ENCODE assay signal across 8 mouse cellular contexts in the genomic region with DNA sequence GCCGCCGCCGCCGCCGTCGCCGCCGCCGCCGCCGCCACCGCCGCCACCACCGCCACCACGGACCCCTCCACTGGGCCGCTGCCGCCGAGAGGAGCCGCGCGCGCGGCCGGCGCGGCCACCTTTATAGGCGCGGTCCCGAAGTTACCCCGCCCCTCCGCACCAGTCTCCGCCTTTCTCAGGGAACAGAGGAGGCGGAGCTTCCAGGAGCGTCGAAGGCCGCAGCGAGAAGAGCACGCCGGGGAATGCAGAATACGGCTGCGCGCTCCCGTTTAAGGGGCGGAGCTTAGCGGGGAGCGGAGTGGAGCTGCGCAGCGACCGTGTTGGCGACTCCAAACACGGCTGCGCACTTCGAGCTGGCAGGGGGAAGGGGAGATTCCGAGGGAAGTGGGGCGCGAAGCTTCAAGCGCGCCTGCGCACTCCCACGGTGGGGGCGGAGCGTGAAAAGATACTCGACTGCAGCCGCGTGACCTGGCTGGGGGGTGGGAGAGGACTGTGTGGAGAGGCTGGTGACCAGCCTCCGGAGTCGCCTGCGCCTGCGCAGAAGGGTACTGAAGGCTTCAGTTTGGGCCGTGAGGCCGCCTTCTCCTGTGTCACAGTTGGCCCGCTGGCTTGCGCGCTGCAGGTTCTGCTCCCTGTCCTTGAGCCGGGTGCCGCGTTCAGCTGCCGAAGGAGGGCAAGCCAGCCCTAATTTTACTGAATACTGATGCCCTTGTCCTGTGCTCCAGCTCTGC. TPM values are rescaled to one million over a fixed set of nuclear protein-coding genes. Genes with fewer than 3 reads are reported as not detected.
DNase-seq lines count a peak whose midpoint lies in the region; ATAC-seq and TF ChIP-seq lines count a peak whose summit lies in the region.

No protein-coding gene starts in this region.

- peak overlapping the region; percentile 93 for H3K4me2 ChIP-seq in embryonic facial prominence, embryonic 14.5 days (ENCODE audit: low read depth, low read length)
- peak overlapping the region; percentile 87 for H3K4me2 ChIP-seq in limb, embryonic 14.5 days (replicated peaks; ENCODE audit: low read depth, low read length, severe bottlenecking)
- peak overlapping the region; percentile 88 for H3K4me2 ChIP-seq in midbrain, postnatal 0 days (ENCODE audit: low read depth, low read length, poor library complexity, severe bottlenecking)

- H3K36me3 ChIP-seq in embryonic facial prominence, embryonic 14.5 days (ENCODE audit: control insufficient read depth, insufficient read depth, low read length), result peaks cover 30% of the 10 kb centered on the region
- peaks cover 27% of the 10 kb centered on the region for H3K36me3 ChIP-seq in limb, embryonic 14.5 days (ENCODE audit: control insufficient read depth, insufficient read depth, low read length)
- peaks cover 13% of the 10 kb centered on the region for H3K36me3 ChIP-seq in midbrain, postnatal 0 days (ENCODE audit: insufficient read depth, low read length)

- H3K4me3 ChIP-seq in embryonic facial prominence, embryonic 14.5 days (ENCODE audit: low read depth, low read length), result peak overlapping the region; percentile 99
- peak overlapping the region; percentile 97 for H3K4me3 ChIP-seq in limb, embryonic 14.5 days (replicated peaks; ENCODE audit: low read length)
- peak overlapping the region; percentile 96 for H3K4me3 ChIP-seq in midbrain, postnatal 0 days (ENCODE audit: low read depth, low read length)

- TF ChIP-seq CTCF in midbrain, postnatal 0 days (IDR thresholded peaks at IDR 0.05), result no peak

- DNase-seq in 3T3-L1 (ENCODE audit: low read depth, low spot score), result peak; percentile 99
- DNase-seq in adrenal gland, postnatal 4 days (ENCODE audit: low spot score in 2 of 2), result peak; percentile 99
- peak; percentile 100 for DNase-seq in embryonic facial prominence, embryonic 14.5 days (ENCODE audit: low spot score)
- peak; percentile 99 for DNase-seq in heart, adult 8-10 months (ENCODE audit: low spot score)
- DNase-seq in kidney, adult 9 months, result peak; percentile 99
- DNase-seq in limb, embryonic 14.5 days (ENCODE audit: low spot score), result peak; percentile 99
- DNase-seq in midbrain, postnatal 0 days (ENCODE audit: low spot score), result peak; percentile 100
- DNase-seq in spleen, postnatal 14 days (ENCODE audit: low spot score in 2 of 2), result peak; percentile 97

- H3K9ac ChIP-seq in embryonic facial prominence, embryonic 14.5 days (ENCODE audit: low read depth, low read length), result peak overlapping the region; percentile 98
- H3K9ac ChIP-seq in limb, embryonic 14.5 days (ENCODE audit: low read depth, low read length, severe bottlenecking), result peak overlapping the region; percentile 92
- H3K9ac ChIP-seq in midbrain, postnatal 0 days (replicated peaks; ENCODE audit: low read length, poor library complexity, severe bottlenecking), result peak overlapping the region; percentile 98

- WGBS in embryonic facial prominence, embryonic 14.5 days, result under 1% methylated on average over 30 of the region's 78 CpGs
- 0% methylated on average over 44 of the region's 78 CpGs for WGBS in limb, embryonic 14.5 days
- WGBS in midbrain, postnatal 0 days, result under 1% methylated on average over 78 of the region's 78 CpGs

- no peaks in the 10 kb centered on the region for H3K9me3 ChIP-seq in embryonic facial prominence, embryonic 14.5 days (ENCODE audit: control insufficient read depth, low read length)
- H3K9me3 ChIP-seq in limb, embryonic 14.5 days (ENCODE audit: control insufficient read depth, low read length), result no peaks in the 10 kb centered on the region
- no peaks in the 10 kb centered on the region for H3K9me3 ChIP-seq in midbrain, postnatal 0 days (ENCODE audit: low read length)

- peak; percentile 99 for TF ChIP-seq POLR2A in limb, embryonic 14.5 days (IDR thresholded peaks at IDR 0.05; ENCODE audit: borderline replicate concordance, extremely low read depth, insufficient read depth, insufficient read length)

- peak overlapping the region; percentile 98 for H3K27ac ChIP-seq in embryonic facial prominence, embryonic 14.5 days (replicated peaks; ENCODE audit: low read depth, low read length)
- H3K27ac ChIP-seq in limb, embryonic 14.5 days (replicated peaks; ENCODE audit: low read depth, low read length), result peak overlapping the region; percentile 86
- H3K27ac ChIP-seq in midbrain, postnatal 0 days (ENCODE audit: low read depth, low read length), result peak overlapping the region; percentile 97

- H3K4me1 ChIP-seq in embryonic facial prominence, embryonic 14.5 days (ENCODE audit: control insufficient read depth, insufficient read depth, low read length), result peaks cover 41% of the 10 kb centered on the region
- peaks cover 48% of the 10 kb centered on the region for H3K4me1 ChIP-seq in limb, embryonic 14.5 days (ENCODE audit: control insufficient read depth, insufficient read depth, low read length)
- H3K4me1 ChIP-seq in midbrain, postnatal 0 days (ENCODE audit: insufficient read depth, low read length), result peaks cover 22% of the 10 kb centered on the region

- peak; percentile 94 for ATAC-seq in embryonic facial prominence, embryonic 14.5 days (ENCODE audit: low read depth)
- peak; percentile 93 for ATAC-seq in limb, embryonic 14.5 days (ENCODE audit: low FRiP score, low read depth)
- peak; percentile 93 for ATAC-seq in midbrain, postnatal 0 days (ENCODE audit: low FRiP score)

- H3K27me3 ChIP-seq in embryonic facial prominence, embryonic 14.5 days (replicated peaks; ENCODE audit: control insufficient read depth, insufficient read depth, low read length), result no peaks in the 10 kb centered on the region
- H3K27me3 ChIP-seq in limb, embryonic 14.5 days (ENCODE audit: control insufficient read depth, insufficient read depth, low read length), result no peaks in the 10 kb centered on the region
- H3K27me3 ChIP-seq in midbrain, postnatal 0 days (ENCODE audit: insufficient read depth, low read length), result no peaks in the 10 kb centered on the region

RNA-seq across cellular contexts. Expression of gene Mknk2, which starts 1.5 kb away (rescaled TPM):
- total RNA-seq in adrenal gland, postnatal 4 days (2021), result 100 to 1,000 TPM; 126 to 134 TPM
- polyA plus RNA-seq in embryonic facial prominence, embryonic 14.5 days (2014; fragmentation: Nextera tagmentation; extraction: Ambion mirVana), result 84.6 and 86.7 TPM in 2 replicates
- total RNA-seq in heart, adult 8-10 months (2022), result 100 to 1,000 TPM; 197 to 243 (median 216) TPM
- 108 and 147 TPM in 2 replicates for polyA plus RNA-seq in limb, embryonic 14.5 days (2012; rRNA removed)
- polyA plus RNA-seq in limb, embryonic 14.5 days (2014; fragmentation: Nextera tagmentation; extraction: Ambion mirVana), result 93.0 and 97.7 TPM in 2 replicates
- total RNA-seq in midbrain, postnatal 0 days (2014; rRNA removed), result 74.6 and 74.7 TPM in 2 replicates
- polyA plus RNA-seq in midbrain, postnatal 0 days (2015; fragmentation: Nextera tagmentation; extraction: Ambion mirVana), result 35.3 and 36.0 TPM in 2 replicates

RNA-seq across cellular contexts. Expression of gene Btbd2, which starts 19.5 kb away (rescaled TPM):
- 10 to 100 TPM; 72.0 to 76.3 TPM for total RNA-seq in adrenal gland, postnatal 4 days (2021)
- 71.6 and 81.2 TPM in 2 replicates for polyA plus RNA-seq in embryonic facial prominence, embryonic 14.5 days (2014; fragmentation: Nextera tagmentation; extraction: Ambion mirVana)
- total RNA-seq in heart, adult 8-10 months (2022), result 10 to 100 TPM; 44.0 to 52.5 (median 48.5) TPM
- polyA plus RNA-seq in limb, embryonic 14.5 days (2012; rRNA removed), result 87.8 and 122 TPM in 2 replicates
- 78.0 and 89.1 TPM in 2 replicates for polyA plus RNA-seq in limb, embryonic 14.5 days (2014; fragmentation: Nextera tagmentation; extraction: Ambion mirVana)
- 168 and 215 TPM in 2 replicates for total RNA-seq in midbrain, postnatal 0 days (2014; rRNA removed)
- 71.6 and 80.4 TPM in 2 replicates for polyA plus RNA-seq in midbrain, postnatal 0 days (2015; fragmentation: Nextera tagmentation; extraction: Ambion mirVana)

RNA-seq across cellular contexts. Expression of gene Mob3a, which starts 25.4 kb away (rescaled TPM):
- 10 to 100 TPM; 16.5 to 16.6 TPM for total RNA-seq in adrenal gland, postnatal 4 days (2021)
- 31.2 and 37.0 TPM in 2 replicates for polyA plus RNA-seq in embryonic facial prominence, embryonic 14.5 days (2014; fragmentation: Nextera tagmentation; extraction: Ambion mirVana)
- total RNA-seq in heart, adult 8-10 months (2022), result 1 to 10 TPM; 3.8 to 6.0 (median 5.4) TPM
- 33.7 and 42.7 TPM in 2 replicates for polyA plus RNA-seq in limb, embryonic 14.5 days (2012; rRNA removed)
- 35.9 and 36.5 TPM in 2 replicates for polyA plus RNA-seq in limb, embryonic 14.5 days (2014; fragmentation: Nextera tagmentation; extraction: Ambion mirVana)
- total RNA-seq in midbrain, postnatal 0 days (2014; rRNA removed), result 66.6 and 75.1 TPM in 2 replicates
- 44.9 and 48.5 TPM in 2 replicates for polyA plus RNA-seq in midbrain, postnatal 0 days (2015; fragmentation: Nextera tagmentation; extraction: Ambion mirVana)

RNA-seq across cellular contexts. Expression of gene Izumo4, which starts 25.6 kb away (rescaled TPM):
- total RNA-seq in adrenal gland, postnatal 4 days (2021), result 10 to 100 TPM; 18.3 to 24.9 TPM
- polyA plus RNA-seq in embryonic facial prominence, embryonic 14.5 days (2014; fragmentation: Nextera tagmentation; extraction: Ambion mirVana), result 10.3 and 14.4 TPM in 2 replicates
- total RNA-seq in heart, adult 8-10 months (2022), result 1 to 10 TPM; 2.2 to 5.3 (median 3.6) TPM
- polyA plus RNA-seq in limb, embryonic 14.5 days (2012; rRNA removed), result 64.5 and 66.1 TPM in 2 replicates
- 14.4 and 15.9 TPM in 2 replicates for polyA plus RNA-seq in limb, embryonic 14.5 days (2014; fragmentation: Nextera tagmentation; extraction: Ambion mirVana)
- total RNA-seq in midbrain, postnatal 0 days (2014; rRNA removed), result 26.3 and 48.0 TPM in 2 replicates
- polyA plus RNA-seq in midbrain, postnatal 0 days (2015; fragmentation: Nextera tagmentation; extraction: Ambion mirVana), result 44.0 and 47.4 TPM in 2 replicates

RNA-seq across cellular contexts. Expression of gene Csnk1g2, which starts 53.7 kb away (rescaled TPM):
- 100 to 1,000 TPM; 169 to 173 TPM for total RNA-seq in adrenal gland, postnatal 4 days (2021)
- 104 and 125 TPM in 2 replicates for polyA plus RNA-seq in embryonic facial prominence, embryonic 14.5 days (2014; fragmentation: Nextera tagmentation; extraction: Ambion mirVana)
- 100 to 1,000 TPM; 119 to 132 (median 122) TPM for total RNA-seq in heart, adult 8-10 months (2022)
- 253 and 298 TPM in 2 replicates for polyA plus RNA-seq in limb, embryonic 14.5 days (2012; rRNA removed)
- 110 and 125 TPM in 2 replicates for polyA plus RNA-seq in limb, embryonic 14.5 days (2014; fragmentation: Nextera tagmentation; extraction: Ambion mirVana)
- 124 and 146 TPM in 2 replicates for total RNA-seq in midbrain, postnatal 0 days (2014; rRNA removed)
- polyA plus RNA-seq in midbrain, postnatal 0 days (2015; fragmentation: Nextera tagmentation; extraction: Ambion mirVana), result 90.5 and 93.3 TPM in 2 replicates

Comparison
In these comparisons a context has a peak if more than half of its experiments do, and no peak if none do; other contexts are left out.
1. Peak in every context shown above with its lines: DNase-seq, ATAC-seq, H3K4me3 ChIP-seq and H3K27ac ChIP-seq.